Mouse (Mus musculus) G1E (cell line): Measurements from ENCODE around the gene Ntm.
A peak's percentile ranks its signal among the peaks of the same experiment; 100 is the strongest.

Experiments used
- CTCF ChIP-seq: IDR thresholded peaks from 2 replicates; pipeline ENCODE4 v1.5.1; 2012; ENCODE audit warnings: low read depth, low read length, inconsistent platforms, mixed read lengths
- POLR2AphosphoS5 ChIP-seq: IDR thresholded peaks from 2 replicates; pipeline ENCODE4 v1.6.1; 2012; ENCODE audit warnings: low read depth, low read length, inconsistent platforms; ENCODE audit not compliant: insufficient replicate concordance
- TAL1 ChIP-seq: conservative IDR thresholded peaks from 2 replicates; pipeline ENCODE4 v1.6.1; 2012; ENCODE audit warnings: low read depth, low read length, inconsistent platforms, mixed read lengths

- TF ChIP-seq CTCF (0 out of 2 replicates have a peak, but pooled peaks have one; percentile 22), TAL1 (no peak), POLR2AphosphoS5 (no peak)
These were observed 308.1 kb downstream of the Ntm start for GRCm38 (mm10) chr9:29654885-29655284.
